Mouse (Mus musculus): ENCODE results near the gene Smarcd3. TPM values are rescaled to one million over a fixed set of nuclear protein-coding genes. Genes with fewer than 3 reads are reported as not detected.

Gene Smarcd3
- polyA plus RNA-seq, 1 experiment from 2014 or later = 186 TPM

- no peaks in the 10 kb centered on the region for H3K27me3 ChIP-seq (replicated peaks)
- no peak overlapping the region for H3K4me2 ChIP-seq
- no peak overlapping the region for H3K9ac ChIP-seq
- H3K4me1 ChIP-seq = peaks cover 19% of the 10 kb centered on the region
- 76% methylated on average over 5 of the region's 5 CpGs for WGBS
- H3K36me3 ChIP-seq (replicated peaks) = no peaks in the 10 kb centered on the region
- H3K9me3 ChIP-seq = no peaks in the 10 kb centered on the region
- H3K27ac ChIP-seq = no peak overlapping the region
- ATAC-seq (replicated peaks) = peak; percentile 37
- H3K4me3 ChIP-seq = no peak overlapping the region
Measured at GRCm38 (mm10) chr5:24612302-24612649, 11.9 kb downstream of the Smarcd3 start.

GRCm38 (mm10) chr5:24611366-24612301 lies 12.6 kb downstream of the Smarcd3 start:
- peak; percentile 53 for ATAC-seq (replicated peaks)
- Histone ChIP-seq H3K27me3 (replicated peaks) (no peaks in the 10 kb centered on the region), H3K36me3 (replicated peaks) (no peaks in the 10 kb centered on the region), H3K4me2 (no peak overlapping the region), H3K4me1 (peaks cover 25% of the 10 kb centered on the region), H3K27ac (peak overlapping the region; percentile 30; the same call in 1 of the 2 replicates), H3K4me3 (no peak overlapping the region), H3K9me3 (no peaks in the 10 kb centered on the region), H3K9ac (no peak overlapping the region)
- 53% methylated on average over 7 of the region's 7 CpGs for WGBS

GRCm38 (mm10) chr5:24609388-24609787 lies 14.8 kb downstream of the Smarcd3 start:
- Histone ChIP-seq H3K27ac (no peak overlapping the region), H3K4me3 (no peak overlapping the region)
- ATAC-seq (replicated peaks) = no peak

GRCm38 (mm10) chr5:24605980-24606665 lies 18.1 kb downstream of the Smarcd3 start:
- Histone ChIP-seq H3K4me3 (peak overlapping the region; percentile 64), H3K9ac (peak overlapping the region; percentile 81), H3K36me3 (replicated peaks) (no peaks in the 10 kb centered on the region), H3K4me2 (peak overlapping the region; percentile 94), H3K9me3 (no peaks in the 10 kb centered on the region), H3K4me1 (peaks cover 57% of the 10 kb centered on the region), H3K27me3 (replicated peaks) (no peaks in the 10 kb centered on the region), H3K27ac (peak overlapping the region; percentile 100)
- 6% methylated on average over 14 of the region's 14 CpGs for WGBS
- no peak for ATAC-seq (replicated peaks)

More at GRCm38 (mm10) chr5:24609388-24609787, 14.8 kb downstream of the Smarcd3 start:
- Histone ChIP-seq H3K4me1 (peaks cover 42% of the 10 kb centered on the region), H3K4me2 (no peak overlapping the region), H3K9me3 (no peaks in the 10 kb centered on the region), H3K27me3 (replicated peaks) (no peaks in the 10 kb centered on the region), H3K9ac (no peak overlapping the region), H3K36me3 (replicated peaks) (no peaks in the 10 kb centered on the region)
- WGBS = 70% methylated on average over 5 of the region's 5 CpGs

- Histone ChIP-seq H3K4me2 (peak overlapping the region; percentile 94), H3K27ac (peak overlapping the region; percentile 100), H3K36me3 (replicated peaks) (no peaks in the 10 kb centered on the region), H3K27me3 (replicated peaks) (no peaks in the 10 kb centered on the region), H3K9me3 (no peaks in the 10 kb centered on the region), H3K9ac (peak overlapping the region; percentile 81), H3K4me3 (peak overlapping the region; percentile 64), H3K4me1 (peaks cover 63% of the 10 kb centered on the region)
- WGBS = 2% methylated on average over 6 of the region's 6 CpGs
- ATAC-seq (replicated peaks) = no peak
Measured at GRCm38 (mm10) chr5:24605321-24605979, 18.8 kb downstream of the Smarcd3 start.

- H3K9ac ChIP-seq = peak overlapping the region; percentile 81
- peak overlapping the region; percentile 94 for H3K4me2 ChIP-seq
- peaks cover 68% of the 10 kb centered on the region for H3K4me1 ChIP-seq
- peak; percentile 77 for ATAC-seq (replicated peaks)
- H3K4me3 ChIP-seq = peak overlapping the region; percentile 64
- no peaks in the 10 kb centered on the region for H3K9me3 ChIP-seq
- WGBS = under 1% methylated on average over 44 of the region's 46 CpGs
- H3K36me3 ChIP-seq (replicated peaks) = no peaks in the 10 kb centered on the region
- no peaks in the 10 kb centered on the region for H3K27me3 ChIP-seq (replicated peaks)
- H3K27ac ChIP-seq = peak overlapping the region; percentile 100
Measured at GRCm38 (mm10) chr5:24604656-24605100, 19.5 kb downstream of the Smarcd3 start.

GRCm38 (mm10) chr5:24604080-24604655 lies 20.0 kb downstream of the Smarcd3 start:
- no peak; the same call in 1 of the 2 replicates for ATAC-seq (replicated peaks)
- 20% methylated on average over 12 of the region's 12 CpGs for WGBS

GRCm38 (mm10) chr5:24603431-24604010 lies 20.7 kb downstream of the Smarcd3 start:
- H3K4me1 ChIP-seq = peaks cover 79% of the 10 kb centered on the region
- H3K9ac ChIP-seq = no peak overlapping the region; the same call in 1 of the 2 replicates
- 58% methylated on average over 8 of the region's 8 CpGs for WGBS
- H3K4me3 ChIP-seq = peak overlapping the region; percentile 62; the same call in 1 of the 2 replicates
- no peaks in the 10 kb centered on the region for H3K27me3 ChIP-seq (replicated peaks)
- peak overlapping the region; percentile 94 for H3K4me2 ChIP-seq
- no peaks in the 10 kb centered on the region for H3K36me3 ChIP-seq (replicated peaks)
- no peaks in the 10 kb centered on the region for H3K9me3 ChIP-seq
- no peak for ATAC-seq (replicated peaks)
- H3K27ac ChIP-seq = peak overlapping the region; percentile 100

More at GRCm38 (mm10) chr5:24604080-24604655, 20.0 kb downstream of the Smarcd3 start:
- H3K4me1 ChIP-seq = peaks cover 73% of the 10 kb centered on the region
- peak overlapping the region; percentile 64 for H3K4me3 ChIP-seq
- no peaks in the 10 kb centered on the region for H3K27me3 ChIP-seq (replicated peaks)
- no peaks in the 10 kb centered on the region for H3K9me3 ChIP-seq
- peak overlapping the region; percentile 100 for H3K27ac ChIP-seq
- peak overlapping the region; percentile 81 for H3K9ac ChIP-seq
- peak overlapping the region; percentile 94 for H3K4me2 ChIP-seq
- no peaks in the 10 kb centered on the region for H3K36me3 ChIP-seq (replicated peaks)

- Histone ChIP-seq H3K27ac (peak overlapping the region; percentile 100), H3K4me3 (peak overlapping the region; percentile 62), H3K36me3 (replicated peaks) (no peaks in the 10 kb centered on the region), H3K4me2 (peak overlapping the region; percentile 94), H3K9me3 (no peaks in the 10 kb centered on the region), H3K9ac (peak overlapping the region; percentile 87), H3K27me3 (replicated peaks) (no peaks in the 10 kb centered on the region), H3K4me1 (peaks cover 86% of the 10 kb centered on the region)
- 3% methylated on average over 16 of the region's 16 CpGs for WGBS
- peak; percentile 28 for ATAC-seq (replicated peaks)
Measured at GRCm38 (mm10) chr5:24602751-24603343, 21.4 kb downstream of the Smarcd3 start.

- no peaks in the 10 kb centered on the region for H3K27me3 ChIP-seq (replicated peaks)
- H3K27ac ChIP-seq = peak overlapping the region; percentile 100
- peak overlapping the region; percentile 94 for H3K4me2 ChIP-seq
- WGBS = under 1% methylated on average over 71 of the region's 73 CpGs
- no peaks in the 10 kb centered on the region for H3K9me3 ChIP-seq
- H3K9ac ChIP-seq = peak overlapping the region; percentile 87
- H3K36me3 ChIP-seq (replicated peaks) = no peaks in the 10 kb centered on the region
- ATAC-seq (replicated peaks) = peak; percentile 32
- H3K4me3 ChIP-seq = peak overlapping the region; percentile 62
- peaks cover 87% of the 10 kb centered on the region for H3K4me1 ChIP-seq
Measured at GRCm38 (mm10) chr5:24601911-24602750, 22.1 kb downstream of the Smarcd3 start.

Measured in midbrain, embryonic 15.5 days (tissue).